Mouse (Mus musculus) forebrain, embryonic 11.5 days (tissue): ENCODE measurements around the gene Corin. TPM values are rescaled to one million over a fixed set of nuclear protein-coding genes. Genes with fewer than 3 reads are reported as not detected.

Experiments
- ATAC-seq: fragments of 200-750 bp; cut with Nextera tagmentation; replicated peaks from 2 replicates; pipeline ENCODE4 v1.8.0; 2017; ENCODE audit warnings: moderate TSS enrichment; ENCODE audit not compliant: low FRiP score
- DNase-seq: peaks from one replicate; pipeline ENCODE4 v3.0.0-alpha.2; 2017; ENCODE audit warnings: low spot score
- H3K27ac ChIP-seq: fragments of 300-500 bp; sonication (generic); 2 replicates; pipeline ENCODE4 v1.5.1; 2014; ENCODE audit warnings: low read depth, low read length
- H3K27me3 ChIP-seq: fragments of 300-500 bp; sonication (generic); 2 replicates; pipeline ENCODE4 v1.6.1; 2014; ENCODE audit warnings: mild to moderate bottlenecking, low read length, mixed read lengths; ENCODE audit not compliant: control insufficient read depth, insufficient read depth
- H3K36me3 ChIP-seq: fragments of 300-500 bp; sonication (generic); 2 replicates; pipeline ENCODE4 v1.6.1; 2014; ENCODE audit warnings: mild to moderate bottlenecking, low read length, moderate library complexity, mixed read lengths; ENCODE audit not compliant: control insufficient read depth, insufficient read depth
- H3K4me1 ChIP-seq: fragments of 300-500 bp; sonication (generic); replicated peaks from 2 replicates; pipeline ENCODE4 v1.6.1; 2014; ENCODE audit warnings: low read length, mixed read lengths; ENCODE audit not compliant: control insufficient read depth, insufficient read depth
- H3K4me2 ChIP-seq: fragments of 300-500 bp; sonication (generic); 2 replicates; pipeline ENCODE4 v1.6.1; 2014; ENCODE audit warnings: low read depth, mild to moderate bottlenecking, low read length, moderate library complexity, mixed read lengths; ENCODE audit not compliant: severe bottlenecking
- H3K4me3 ChIP-seq: fragments of 300-500 bp; sonication (generic); 2 replicates; pipeline ENCODE4 v1.5.1; 2014; ENCODE audit warnings: low read depth, low read length
- H3K9ac ChIP-seq: fragments of 300-500 bp; sonication (generic); 2 replicates; pipeline ENCODE4 v1.6.1; 2014; ENCODE audit warnings: low read length
- H3K9me3 ChIP-seq: fragments of 300-500 bp; sonication (generic); 2 replicates; pipeline ENCODE4 v1.6.1; 2016; ENCODE audit warnings: low read length, mixed read lengths; ENCODE audit not compliant: control insufficient read depth
- WGBS: fragments of 180-500 bp; shearing (Covaris S2); extraction: QIAGEN DNeasy Blood & Tissue Kit; methylation state at CpG from one replicate; pipeline ENCODE4 v1.1.7; 2014; 5-methylcytosine and 5-hydroxymethylcytosine counted together
- polyA plus RNA-seq: library from polyadenylated mRNA; unstranded; fragments of >200 nt; fragmentation: Nextera tagmentation; extraction: Ambion mirVana; gene quantifications from 2 replicates; pipeline ENCODE4 v1.2.1, GENCODE M21; 2014

Corin gene
- polyA plus RNA-seq, 1 experiment from 2014 or later, result 2.0 TPM

DNA sequence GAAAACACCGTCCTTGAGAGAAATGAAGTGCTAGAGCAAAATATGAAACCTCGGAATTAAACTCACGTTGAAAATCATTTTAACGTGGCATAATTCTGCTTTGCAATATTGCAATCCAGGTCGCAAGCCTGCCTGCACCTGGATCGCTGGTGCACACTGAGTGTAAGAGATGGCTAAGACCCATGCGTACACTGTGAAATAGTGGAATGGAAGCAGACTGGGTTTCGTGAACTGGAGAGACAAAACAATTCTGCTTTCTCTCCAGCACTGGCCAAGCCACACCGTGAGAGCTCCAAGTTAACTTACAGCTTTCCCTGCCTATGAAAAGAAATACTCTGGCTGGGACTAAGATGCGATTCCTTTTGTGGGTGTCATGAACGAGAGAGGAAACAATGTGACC lies 51.1 kb downstream of the Corin start:
- H3K9me3 ChIP-seq, result no peaks in the 10 kb centered on the region
- 67% methylated on average over 11 of the region's 11 CpGs for WGBS
- H3K4me2 ChIP-seq, result no peak overlapping the region
- H3K4me1 ChIP-seq, result no peaks in the 10 kb centered on the region
- H3K36me3 ChIP-seq, result no peaks in the 10 kb centered on the region
- no peak overlapping the region for H3K27ac ChIP-seq
- ATAC-seq (no peak), DNase-seq (no peak)
- no peak overlapping the region for H3K4me3 ChIP-seq
- H3K9ac ChIP-seq, result no peak overlapping the region
- no peaks in the 10 kb centered on the region for H3K27me3 ChIP-seq

DNA sequence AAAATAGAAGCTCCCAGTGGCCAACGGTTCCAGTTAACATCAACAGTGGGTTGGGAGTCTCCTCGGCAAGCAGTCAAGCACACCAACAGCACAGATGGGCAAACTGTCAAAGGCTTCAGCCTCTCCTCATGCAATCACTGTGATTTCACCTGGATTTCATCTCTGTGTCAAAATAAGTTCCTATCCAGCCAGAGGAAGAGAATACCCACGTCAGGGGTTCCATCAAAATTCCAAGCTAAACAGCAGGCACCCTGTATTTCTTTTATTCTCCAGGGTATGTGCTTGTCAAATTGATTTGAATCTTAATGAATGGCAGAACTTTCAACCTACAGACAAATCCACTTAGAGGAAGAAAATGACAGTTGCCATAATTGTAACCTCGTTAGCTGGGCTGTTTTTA lies 51.5 kb downstream of the Corin start:
- Histone ChIP-seq H3K4me2 (no peak overlapping the region), H3K9ac (no peak overlapping the region), H3K27ac (no peak overlapping the region), H3K4me1 (no peaks in the 10 kb centered on the region), H3K36me3 (no peaks in the 10 kb centered on the region), H3K9me3 (no peaks in the 10 kb centered on the region), H3K27me3 (no peaks in the 10 kb centered on the region), H3K4me3 (no peak overlapping the region)
- WGBS, result 48% methylated on average over 4 of the region's 4 CpGs
- DNase-seq, result no peak
- no peak for ATAC-seq

DNA sequence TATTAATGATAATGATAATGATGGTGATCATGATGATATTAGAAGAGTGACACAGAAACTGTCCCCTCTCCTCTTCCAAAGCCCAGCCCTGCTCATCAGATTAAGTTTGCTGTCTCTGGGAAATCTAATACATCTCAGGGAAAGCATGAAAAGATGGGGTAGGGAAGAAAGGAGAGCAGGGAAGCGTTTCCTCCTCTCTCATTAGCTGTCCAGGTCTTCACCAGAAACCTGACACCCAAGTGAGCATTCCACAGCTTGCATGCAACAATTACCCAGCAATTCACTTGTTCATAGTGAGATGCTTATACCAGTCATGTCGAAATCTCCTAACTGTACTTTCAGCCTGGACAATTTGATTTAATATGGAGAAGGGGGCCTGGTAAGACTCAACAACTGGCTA lies 55.4 kb downstream of the Corin start:
- no peak overlapping the region for H3K9ac ChIP-seq
- no peaks in the 10 kb centered on the region for H3K27me3 ChIP-seq
- no peak for ATAC-seq
- no peak overlapping the region for H3K4me2 ChIP-seq
- no peak overlapping the region for H3K27ac ChIP-seq
- H3K4me3 ChIP-seq, result no peak overlapping the region
- 62% methylated on average over 2 of the region's 2 CpGs for WGBS
- H3K9me3 ChIP-seq, result no peaks in the 10 kb centered on the region
- H3K36me3 ChIP-seq, result no peaks in the 10 kb centered on the region
- no peaks in the 10 kb centered on the region for H3K4me1 ChIP-seq
- DNase-seq, result no peak

DNA sequence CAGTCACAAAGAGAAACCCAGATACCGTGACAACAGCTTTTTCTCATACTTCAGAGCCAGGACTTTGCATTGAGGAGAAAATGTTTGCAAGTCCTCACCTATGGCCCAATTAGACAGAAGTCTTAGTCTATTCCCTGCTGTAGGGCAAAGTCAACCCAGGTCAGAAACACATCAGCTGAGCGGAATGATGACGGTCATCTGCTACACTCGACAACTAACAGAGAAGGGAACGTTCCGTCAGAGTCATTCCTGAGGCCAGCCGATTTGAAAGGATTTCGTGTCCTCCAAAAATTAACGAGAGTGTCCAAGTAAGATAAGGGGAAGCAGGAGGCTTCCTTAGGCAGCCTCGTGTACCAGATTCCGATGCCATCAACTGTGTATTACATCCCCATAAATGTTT lies 58.2 kb downstream of the Corin start:
- no peaks in the 10 kb centered on the region for H3K36me3 ChIP-seq
- 94% methylated on average over 11 of the region's 11 CpGs for WGBS
- no peak overlapping the region for H3K4me3 ChIP-seq
- ATAC-seq (no peak), DNase-seq (no peak)
- no peaks in the 10 kb centered on the region for H3K4me1 ChIP-seq
- H3K9ac ChIP-seq, result no peak overlapping the region
- no peaks in the 10 kb centered on the region for H3K27me3 ChIP-seq
- no peaks in the 10 kb centered on the region for H3K9me3 ChIP-seq
- no peak overlapping the region for H3K4me2 ChIP-seq
- no peak overlapping the region for H3K27ac ChIP-seq

DNA sequence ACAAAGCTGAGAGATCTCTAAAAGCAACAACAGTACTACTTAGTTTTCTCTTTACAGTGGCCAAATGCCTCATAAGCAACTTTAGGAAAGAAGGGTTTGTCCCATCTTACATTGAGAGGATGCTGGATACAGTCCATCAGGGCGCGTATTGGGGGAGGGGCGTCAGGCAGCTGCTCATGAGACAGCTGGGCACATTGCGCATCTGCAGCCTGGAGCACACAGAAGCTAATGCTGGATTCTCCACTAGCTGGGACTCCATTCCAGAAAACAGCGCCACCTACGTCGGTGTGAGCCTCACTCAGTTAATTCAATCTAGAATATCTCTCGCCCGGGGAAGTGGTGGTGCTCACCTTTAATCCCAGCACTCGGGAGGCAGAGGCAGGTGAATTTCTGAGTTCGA lies 60.3 kb downstream of the Corin start:
- DNase-seq (peak; percentile 50), ATAC-seq (no peak)
- no peaks in the 10 kb centered on the region for H3K27me3 ChIP-seq
- no peaks in the 10 kb centered on the region for H3K9me3 ChIP-seq
- no peaks in the 10 kb centered on the region for H3K4me1 ChIP-seq
- WGBS, result 74% methylated on average over 11 of the region's 11 CpGs
- H3K4me2 ChIP-seq, result no peak overlapping the region
- H3K4me3 ChIP-seq, result no peak overlapping the region
- H3K27ac ChIP-seq, result no peak overlapping the region
- no peak overlapping the region for H3K9ac ChIP-seq
- no peaks in the 10 kb centered on the region for H3K36me3 ChIP-seq

DNA sequence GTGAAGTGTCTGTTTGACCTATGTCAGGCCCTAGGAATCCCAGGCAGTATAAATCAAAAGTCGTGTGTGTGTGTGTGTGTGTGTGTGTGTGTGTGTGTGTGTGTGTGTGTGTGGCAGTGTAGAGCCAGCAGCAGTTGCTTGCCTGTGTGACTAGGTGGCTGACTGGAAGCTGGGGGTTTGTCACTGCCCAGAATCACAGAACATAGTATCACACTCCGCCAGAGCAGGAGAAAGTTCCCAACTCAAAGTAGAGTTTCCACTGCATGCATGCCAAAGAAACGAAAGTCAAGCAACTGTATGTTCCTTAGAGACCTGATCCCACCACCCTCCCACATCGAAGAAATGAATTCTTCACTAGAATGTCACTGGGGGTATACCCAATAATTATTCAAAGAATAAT lies 61.3 kb downstream of the Corin start:
- ATAC-seq (no peak), DNase-seq (no peak)
- Histone ChIP-seq H3K9me3 (no peaks in the 10 kb centered on the region), H3K9ac (no peak overlapping the region), H3K4me1 (no peaks in the 10 kb centered on the region), H3K4me2 (no peak overlapping the region), H3K27ac (no peak overlapping the region), H3K4me3 (no peak overlapping the region), H3K36me3 (no peaks in the 10 kb centered on the region), H3K27me3 (no peaks in the 10 kb centered on the region)
- WGBS, result 93% methylated on average over 4 of the region's 4 CpGs

DNA sequence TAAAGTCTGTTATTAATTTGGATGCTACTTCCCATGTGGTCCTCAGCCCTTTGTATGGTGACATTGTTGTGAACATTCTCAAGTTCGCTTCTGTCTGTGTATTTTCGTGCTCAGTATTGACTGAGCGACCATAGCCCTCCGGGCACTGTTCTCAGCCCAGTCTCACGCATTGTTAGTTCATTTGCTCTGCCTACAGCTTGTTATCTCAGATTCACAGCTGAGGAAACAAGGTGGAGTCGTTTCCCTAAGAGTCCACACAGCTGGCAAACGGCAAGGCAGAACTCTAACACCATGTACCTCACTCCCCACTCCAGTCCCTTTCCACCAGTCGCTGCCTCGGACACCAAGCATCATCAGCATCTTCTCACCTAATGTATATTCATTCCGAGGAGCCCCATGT lies 63.1 kb downstream of the Corin start:
- Histone ChIP-seq H3K36me3 (no peaks in the 10 kb centered on the region), H3K9ac (no peak overlapping the region), H3K9me3 (no peaks in the 10 kb centered on the region), H3K4me3 (no peak overlapping the region), H3K4me1 (no peaks in the 10 kb centered on the region), H3K27ac (no peak overlapping the region), H3K4me2 (no peak overlapping the region), H3K27me3 (no peaks in the 10 kb centered on the region)
- WGBS, result 77% methylated on average over 10 of the region's 10 CpGs
- ATAC-seq (no peak), DNase-seq (no peak)

DNA sequence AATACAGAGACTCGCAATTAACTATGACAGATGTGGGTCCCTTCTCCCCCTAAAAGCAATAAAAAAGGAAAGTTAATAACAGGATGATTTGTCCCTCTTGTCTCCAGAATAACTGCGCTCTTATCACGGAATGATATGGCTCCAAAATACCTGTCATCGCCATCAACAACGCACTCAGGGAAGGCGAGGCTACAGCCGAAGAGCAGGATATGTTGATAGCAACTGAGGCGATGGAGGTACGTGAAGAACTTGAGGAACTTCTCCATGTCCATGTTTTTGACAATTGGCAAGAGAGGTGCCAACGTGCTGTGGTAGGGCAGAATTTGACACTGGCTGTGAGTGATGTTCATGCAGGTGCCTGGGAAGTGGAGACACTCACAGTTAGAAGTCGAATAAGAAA lies 69.2 kb downstream of the Corin start:
- H3K36me3 ChIP-seq, result no peaks in the 10 kb centered on the region
- no peak overlapping the region for H3K4me3 ChIP-seq
- DNase-seq (no peak), ATAC-seq (no peak)
- no peaks in the 10 kb centered on the region for H3K9me3 ChIP-seq
- no peaks in the 10 kb centered on the region for H3K27me3 ChIP-seq
- H3K27ac ChIP-seq, result no peak overlapping the region
- WGBS, result 95% methylated on average over 11 of the region's 11 CpGs
- H3K4me1 ChIP-seq, result no peaks in the 10 kb centered on the region
- no peak overlapping the region for H3K4me2 ChIP-seq
- H3K9ac ChIP-seq, result no peak overlapping the region

DNA sequence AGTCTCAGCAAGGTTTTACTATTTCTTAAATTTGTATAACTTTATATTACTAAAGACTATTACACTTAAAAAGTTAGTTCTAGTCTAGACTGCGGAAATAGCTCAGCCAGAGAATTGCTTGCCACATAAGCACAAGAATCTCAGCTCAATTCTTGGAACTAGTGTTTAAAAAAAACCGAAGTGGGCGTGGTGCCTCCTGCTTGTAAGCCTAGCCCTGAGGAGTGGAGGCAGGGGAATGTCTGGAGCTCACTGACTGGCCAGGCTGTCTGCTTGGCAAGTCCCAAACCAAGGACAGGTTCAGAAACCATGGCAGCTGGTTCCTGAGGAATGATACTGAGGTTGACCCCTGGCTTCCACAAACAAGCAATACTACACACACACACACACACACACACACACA lies 72.4 kb downstream of the Corin start:
- Histone ChIP-seq H3K27ac (no peak overlapping the region), H3K4me2 (no peak overlapping the region), H3K36me3 (no peaks in the 10 kb centered on the region), H3K4me3 (no peak overlapping the region), H3K4me1 (no peaks in the 10 kb centered on the region), H3K9ac (no peak overlapping the region), H3K9me3 (no peaks in the 10 kb centered on the region), H3K27me3 (no peaks in the 10 kb centered on the region)
- WGBS, result 84% methylated on average over 3 of the region's 3 CpGs
- ATAC-seq, result no peak
- DNase-seq, result no peak
